Mouse (Mus musculus) testis, adult 2 months (tissue): Measurements from ENCODE around the gene Spon1. TPM values are rescaled to one million over a fixed set of nuclear protein-coding genes. Genes with fewer than 3 reads are reported as not detected.

Source experiments
- H3K27ac ChIP-seq: fragments of 200-500 bp; 2 replicates; pipeline ENCODE4 v1.5.1; 2012; ENCODE audit warnings: low read depth, low read length; ENCODE audit not compliant: control insufficient read depth, insufficient read depth
- H3K27me3 ChIP-seq: fragments of 200-500 bp; 2 replicates; pipeline ENCODE4 v1.6.1; 2012; ENCODE audit warnings: mild to moderate bottlenecking, low read length, moderate library complexity; ENCODE audit not compliant: control insufficient read depth, insufficient read depth
- H3K36me3 ChIP-seq: fragments of 200-500 bp; 2 replicates; pipeline ENCODE4 v1.6.1; 2012; ENCODE audit warnings: mild to moderate bottlenecking, low read length; ENCODE audit not compliant: control insufficient read depth, insufficient read depth
- H3K4me1 ChIP-seq: fragments of 200-500 bp; 2 replicates; pipeline ENCODE4 v1.6.1; 2012; ENCODE audit warnings: low read length; ENCODE audit not compliant: control insufficient read depth, insufficient read depth
- H3K4me3 ChIP-seq: fragments of 200-500 bp; 2 replicates; pipeline ENCODE4 v1.5.1; 2012; ENCODE audit warnings: low read depth, mild to moderate bottlenecking, low read length, moderate library complexity, mixed read lengths; ENCODE audit not compliant: control insufficient read depth
- CTCF ChIP-seq: fragments of 200-500 bp; IDR thresholded peaks from 2 replicates; pipeline ENCODE4 v1.5.1; 2012; ENCODE audit warnings: low read depth, mild to moderate bottlenecking, inconsistent platforms, low read length, moderate library complexity; ENCODE audit not compliant: control insufficient read depth, insufficient read depth, insufficient replicate concordance
- POLR2A ChIP-seq: fragments of 200-500 bp; IDR thresholded peaks from 2 replicates; pipeline ENCODE4 v1.6.1; 2012; ENCODE audit warnings: low read depth, mild to moderate bottlenecking, inconsistent platforms, low read length, moderate library complexity; ENCODE audit not compliant: control insufficient read depth
- polyA plus RNA-seq: library from polyadenylated mRNA; depleted of rRNA; stranded (reverse); fragments of >200 nt; gene quantifications from 2 replicates; pipeline ENCODE4 v1.2.3, GENCODE M21; 2012

Spon1 gene
- polyA plus RNA-seq, 1 experiment, result 3.6 TPM

DNA sequence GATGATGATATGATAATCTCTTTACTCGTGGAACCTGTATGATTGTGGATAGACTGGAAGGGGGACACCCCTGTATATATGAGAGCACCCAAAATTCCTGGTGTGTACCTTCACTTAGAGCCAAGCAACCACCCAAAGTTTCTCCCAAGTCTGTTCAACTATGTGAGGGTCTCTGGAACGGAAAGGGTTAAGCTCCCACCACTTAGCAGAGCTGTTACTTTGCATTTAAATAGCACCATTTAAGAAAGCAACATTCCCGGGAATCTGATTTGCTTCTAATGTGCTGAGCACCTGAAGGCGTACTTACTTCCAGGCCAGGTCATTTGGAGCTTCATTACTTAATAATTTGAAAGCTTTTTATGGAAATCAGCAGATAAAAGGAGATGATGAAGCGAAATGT, 238.4 kb downstream of the Spon1 start:
- no peak for TF ChIP-seq CTCF
- TF ChIP-seq POLR2A, result no peak
- H3K4me3 ChIP-seq, result no peak overlapping the region
- H3K27ac ChIP-seq, result no peak overlapping the region
- H3K4me1 ChIP-seq, result no peaks in the 10 kb centered on the region
- no peaks in the 10 kb centered on the region for H3K36me3 ChIP-seq
- H3K27me3 ChIP-seq, result no peaks in the 10 kb centered on the region

DNA sequence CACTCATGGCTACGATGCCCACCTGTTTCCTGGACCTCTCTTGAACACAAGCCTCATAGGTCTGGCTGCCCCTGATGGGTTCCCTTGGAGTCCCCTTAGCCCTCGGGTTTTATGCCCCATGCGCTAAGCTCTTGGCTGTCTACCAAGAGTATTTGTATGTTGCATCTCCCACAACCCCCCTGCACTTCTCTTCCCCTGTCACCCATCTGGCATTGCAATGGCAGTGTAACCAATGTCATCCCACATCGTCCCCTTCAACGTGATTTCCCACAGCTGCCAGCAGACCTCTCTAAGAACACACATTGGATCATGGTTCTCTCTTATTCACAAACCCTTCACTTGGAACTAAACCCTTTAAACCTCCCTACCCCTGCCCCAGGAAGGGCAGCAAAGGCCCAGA, 239.7 kb downstream of the Spon1 start:
- no peak for TF ChIP-seq CTCF
- no peak overlapping the region for H3K27ac ChIP-seq

DNA sequence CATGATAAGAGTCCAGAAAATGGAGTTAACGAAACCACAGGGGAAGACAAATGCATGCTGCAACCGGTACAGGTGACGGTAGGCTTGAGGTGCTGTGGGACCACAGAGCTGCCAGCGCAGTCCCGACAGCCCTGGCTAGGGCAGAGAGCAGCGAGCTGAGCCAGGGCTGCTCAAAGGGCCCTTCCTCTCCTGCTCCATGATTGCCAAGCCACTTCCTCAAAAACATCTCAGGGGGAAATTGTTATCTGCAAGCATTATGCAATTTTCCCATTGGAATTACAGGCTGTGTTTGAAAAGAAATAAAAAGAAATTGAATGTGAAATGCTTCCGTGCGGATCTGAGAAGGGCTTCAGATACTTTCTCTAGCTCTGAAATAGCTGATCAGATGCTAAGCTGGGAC, 240.7 kb downstream of the Spon1 start:
- H3K36me3 ChIP-seq, result no peaks in the 10 kb centered on the region
- no peak overlapping the region for H3K4me3 ChIP-seq
- TF ChIP-seq POLR2A (no peak), CTCF (no peak)
- no peaks in the 10 kb centered on the region for H3K4me1 ChIP-seq
- H3K27ac ChIP-seq, result no peak overlapping the region
- H3K27me3 ChIP-seq, result no peaks in the 10 kb centered on the region

More for the DNA sequence above, 239.7 kb downstream of the Spon1 start:
- Histone ChIP-seq H3K4me1 (no peaks in the 10 kb centered on the region), H3K36me3 (no peaks in the 10 kb centered on the region), H3K27me3 (no peaks in the 10 kb centered on the region), H3K4me3 (no peak overlapping the region)

DNA sequence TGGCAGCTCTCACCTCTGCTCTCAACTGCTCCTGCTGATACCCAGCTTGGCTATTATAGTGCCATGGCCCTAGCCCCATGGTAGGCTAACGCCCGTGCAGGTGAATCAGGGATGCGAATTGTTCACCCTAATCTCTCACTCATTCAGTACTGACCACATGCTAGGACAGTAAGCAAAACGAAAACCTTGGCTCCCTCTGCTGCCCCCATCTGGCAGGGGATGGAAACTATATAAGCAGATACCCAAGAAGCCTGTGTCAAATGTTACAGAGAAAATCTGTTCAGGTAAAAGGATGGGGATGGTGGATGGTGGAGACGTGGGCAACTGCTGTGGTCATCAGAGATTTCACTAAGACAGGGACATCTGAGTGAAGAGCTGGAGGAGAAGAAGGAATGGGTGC, 241.8 kb downstream of the Spon1 start:
- Histone ChIP-seq H3K27ac (no peak overlapping the region), H3K4me1 (no peaks in the 10 kb centered on the region), H3K36me3 (no peaks in the 10 kb centered on the region), H3K27me3 (no peaks in the 10 kb centered on the region), H3K4me3 (no peak overlapping the region)
- TF ChIP-seq POLR2A (no peak), CTCF (no peak)

DNA sequence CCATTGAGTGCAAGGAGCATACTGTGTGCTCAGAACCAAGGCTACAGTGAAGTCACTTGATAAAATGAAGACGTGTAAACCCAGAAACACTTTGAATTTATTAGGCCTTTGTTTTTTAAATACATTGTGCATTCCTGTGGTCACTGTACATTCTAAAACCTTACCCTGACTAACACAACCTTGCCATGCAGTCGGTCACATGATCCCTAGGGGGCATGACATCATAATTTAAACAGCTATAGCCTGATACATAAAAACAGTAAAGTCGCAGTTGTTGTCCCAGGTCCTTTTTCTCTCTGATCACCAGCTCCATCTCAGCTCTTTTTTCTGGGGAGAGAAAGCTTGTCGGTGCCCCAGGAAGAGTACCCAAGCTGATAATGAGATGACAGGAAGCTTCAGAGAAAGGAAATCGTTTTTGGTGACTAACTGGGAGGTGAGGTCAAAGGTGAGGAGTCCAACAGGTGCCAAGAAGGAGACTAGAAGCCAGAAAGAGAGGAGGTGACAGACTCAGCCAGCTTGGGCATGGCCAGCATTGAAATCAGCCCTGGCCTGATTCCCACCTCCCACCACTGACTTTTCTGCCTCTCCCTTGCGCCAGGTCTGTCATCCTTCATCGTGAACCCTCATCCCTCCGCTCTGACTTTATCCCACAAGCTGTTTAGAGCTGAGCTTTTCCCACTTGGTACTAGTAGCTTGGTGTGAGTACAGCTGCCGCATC, 246.1 kb downstream of the Spon1 start:
- H3K27me3 ChIP-seq, result no peaks in the 10 kb centered on the region
- no peak overlapping the region for H3K27ac ChIP-seq
- no peak for TF ChIP-seq CTCF
- no peak for TF ChIP-seq POLR2A
- H3K4me3 ChIP-seq, result no peak overlapping the region
- H3K36me3 ChIP-seq, result no peaks in the 10 kb centered on the region
- H3K4me1 ChIP-seq, result no peaks in the 10 kb centered on the region

DNA sequence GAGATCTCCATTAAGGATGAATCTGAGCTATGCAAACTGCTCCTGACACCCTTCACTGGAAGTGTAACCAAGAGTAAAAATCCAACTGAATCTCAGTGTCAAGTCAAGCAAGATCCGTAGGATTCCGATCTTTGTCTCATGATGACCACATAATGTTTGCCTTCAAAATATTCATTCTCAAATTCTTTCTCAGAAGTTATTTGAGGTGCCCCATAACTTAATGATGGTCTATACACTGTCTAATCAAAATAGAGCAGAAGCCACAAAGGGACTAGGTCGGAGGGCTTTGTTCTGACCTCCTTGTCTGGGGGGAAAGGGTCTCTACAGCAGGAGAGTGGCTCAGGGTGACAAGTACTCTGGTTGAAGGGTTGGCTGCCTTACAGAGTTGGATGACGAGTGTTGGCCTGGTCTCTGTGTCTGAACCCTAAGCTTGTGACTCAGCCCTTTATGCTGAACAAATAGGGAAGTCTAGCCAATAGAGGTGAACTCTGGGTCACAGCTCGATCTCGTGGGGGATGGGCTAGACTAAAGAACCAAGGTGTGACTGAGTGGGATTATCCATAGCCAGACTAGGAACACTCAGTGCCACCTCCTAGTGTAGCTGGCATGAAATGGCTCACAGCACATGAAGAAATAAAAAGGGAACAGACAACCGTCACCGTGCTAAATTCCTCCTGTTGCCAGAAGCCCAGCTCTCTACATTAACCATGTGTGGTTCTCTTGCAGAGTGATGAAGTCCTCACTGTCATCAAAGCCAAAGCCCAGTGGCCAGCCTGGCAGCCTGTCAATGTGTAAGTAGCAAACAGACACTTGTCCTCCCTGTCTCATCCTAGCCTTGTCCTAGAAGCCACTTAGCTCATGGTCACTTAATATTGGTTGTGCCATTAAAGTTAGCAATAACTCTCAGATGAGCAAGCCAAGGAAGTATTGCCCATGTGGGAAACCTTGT, 250.5 kb downstream of the Spon1 start:
- Histone ChIP-seq H3K27me3 (no peaks in the 10 kb centered on the region), H3K4me3 (no peak overlapping the region), H3K4me1 (no peaks in the 10 kb centered on the region; the same call in none of the 2 replicates), H3K27ac (no peak overlapping the region), H3K36me3 (no peaks in the 10 kb centered on the region)
- TF ChIP-seq POLR2A (no peak), CTCF (no peak)

DNA sequence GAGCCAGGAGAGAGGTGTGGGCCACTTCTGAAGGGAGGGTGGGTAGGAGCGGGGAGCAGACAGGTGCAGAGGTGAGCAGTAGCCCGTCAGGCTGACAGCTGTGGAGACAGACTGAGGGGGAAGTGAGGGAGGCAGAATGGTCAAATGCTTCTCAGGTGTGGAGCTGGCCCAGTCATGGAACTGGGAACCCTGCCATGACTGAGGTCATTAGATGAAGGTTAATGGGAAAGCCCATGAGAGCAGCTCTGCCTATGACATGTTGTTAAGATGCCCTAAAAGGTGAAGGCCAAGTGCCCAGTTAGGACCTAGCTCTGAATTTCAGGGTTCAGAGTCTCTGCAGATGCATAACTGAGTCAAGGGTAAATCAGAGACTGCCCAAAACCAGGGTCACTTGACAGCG, 253.1 kb downstream of the Spon1 start:
- Histone ChIP-seq H3K4me3 (no peak overlapping the region), H3K27ac (no peak overlapping the region), H3K27me3 (no peaks in the 10 kb centered on the region), H3K4me1 (no peaks in the 10 kb centered on the region; the same call in none of the 2 replicates), H3K36me3 (no peaks in the 10 kb centered on the region)
- no peak for TF ChIP-seq POLR2A
- no peak for TF ChIP-seq CTCF
